Mouse (Mus musculus): ENCODE data around the gene Sox5. TPM values are rescaled to one million over a fixed set of nuclear protein-coding genes. Genes with fewer than 3 reads are reported as not detected.
A peak's percentile ranks its signal among the peaks of the same experiment; 100 is the strongest.

Sox5 gene
- polyA plus RNA-seq, 1 experiment from 2014 or later = 4.2 TPM

DNA sequence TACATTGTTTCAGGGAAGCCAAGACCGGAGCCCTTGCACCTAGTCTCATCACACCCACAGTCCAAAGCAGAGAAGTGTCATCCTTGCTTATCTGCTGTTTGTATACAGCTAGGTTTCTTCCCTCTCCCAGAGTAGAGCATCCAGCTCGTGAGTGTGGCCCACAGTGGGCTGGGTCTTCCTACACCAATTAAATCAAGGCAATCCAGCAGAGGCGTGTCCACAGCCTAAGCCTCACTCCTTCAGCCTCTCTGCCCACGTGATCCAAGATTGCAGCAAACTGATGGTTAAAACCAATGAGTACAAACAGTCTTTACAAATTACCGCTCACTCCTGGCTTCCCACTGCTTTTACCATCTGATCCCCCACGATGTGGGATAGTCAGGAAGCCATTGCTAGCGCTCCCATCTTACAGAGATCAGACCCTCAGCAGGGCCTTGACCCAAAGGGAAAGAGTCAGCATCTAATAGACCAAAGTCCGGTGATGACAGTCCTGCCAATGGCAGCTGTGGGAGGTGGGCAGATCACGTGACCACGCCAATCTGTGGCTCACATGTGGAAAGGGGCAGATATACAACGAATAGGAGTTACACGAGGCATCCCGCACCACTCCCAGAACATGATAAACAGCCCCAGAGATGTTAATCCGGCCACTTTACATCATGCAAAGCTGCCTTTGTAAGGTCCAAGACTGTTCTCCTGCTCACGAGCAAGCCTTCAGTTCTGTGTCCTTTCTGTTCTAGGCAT is 9.4 kb downstream of the Sox5 start:
- Histone ChIP-seq H3K4me2 (no peak overlapping the region), H3K4me3 (replicated peaks) (no peak overlapping the region), H3K4me1 (replicated peaks) (peaks cover 6% of the 10 kb centered on the region; the same call in 1 of the 2 replicates), H3K27ac (replicated peaks) (no peak overlapping the region), H3K9ac (no peak overlapping the region), H3K36me3 (replicated peaks) (no peaks in the 10 kb centered on the region), H3K27me3 (no peaks in the 10 kb centered on the region), H3K9me3 (replicated peaks) (no peaks in the 10 kb centered on the region)
- no peak for ATAC-seq (ENCODE audit: insufficient read depth)
- 43% methylated on average over 15 of the region's 15 CpGs for WGBS (ENCODE audit: insufficient replicate concordance)

DNA sequence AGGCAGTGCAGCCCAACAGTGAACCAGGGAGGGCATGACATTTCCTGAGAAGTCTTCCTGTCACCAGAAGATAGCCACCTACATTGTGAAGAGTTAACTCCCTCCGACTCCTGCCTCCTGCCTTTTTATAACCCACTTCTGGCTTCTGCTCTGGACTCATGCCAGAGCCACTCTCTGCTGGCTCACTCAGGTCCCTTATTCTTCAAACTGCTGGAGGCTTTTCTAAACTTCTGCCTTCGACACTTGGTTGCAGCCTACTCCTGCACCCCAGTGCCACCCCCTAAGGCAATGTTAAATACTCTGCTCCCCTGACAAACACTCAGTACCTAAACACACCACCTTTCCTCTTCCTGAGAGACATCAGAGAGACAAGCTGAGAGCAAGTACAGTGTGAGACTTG is 12.7 kb downstream of the Sox5 start:
- Histone ChIP-seq H3K4me2 (no peak overlapping the region), H3K9me3 (replicated peaks) (no peaks in the 10 kb centered on the region), H3K4me3 (replicated peaks) (no peak overlapping the region), H3K9ac (no peak overlapping the region), H3K27me3 (no peaks in the 10 kb centered on the region), H3K27ac (replicated peaks) (no peak overlapping the region), H3K4me1 (replicated peaks) (peaks cover 6% of the 10 kb centered on the region; the same call in 1 of the 2 replicates), H3K36me3 (replicated peaks) (no peaks in the 10 kb centered on the region)
- ATAC-seq (ENCODE audit: insufficient read depth) = no peak
- 30% methylated on average over 2 of the region's 2 CpGs for WGBS (ENCODE audit: insufficient replicate concordance)

DNA sequence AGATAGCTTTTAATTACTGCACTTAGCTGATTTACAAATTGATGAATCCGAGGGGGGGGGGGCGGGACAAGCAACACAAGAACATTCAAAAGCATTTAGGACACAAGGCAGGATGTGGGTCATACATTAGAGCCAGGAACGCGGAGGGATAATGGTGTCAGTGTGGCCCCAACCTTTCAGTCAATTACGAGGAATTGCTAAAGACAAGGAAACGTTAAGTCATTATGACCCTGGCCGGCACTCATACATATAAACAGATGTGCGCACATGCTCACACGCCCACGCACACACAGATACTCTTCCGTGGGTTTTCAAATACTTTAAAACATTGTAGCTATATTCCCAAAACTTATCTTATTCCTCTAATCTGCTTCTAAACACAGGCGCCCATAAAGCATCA is 19.9 kb downstream of the Sox5 start:
- Histone ChIP-seq H3K36me3 (replicated peaks) (no peaks in the 10 kb centered on the region), H3K4me3 (replicated peaks) (no peak overlapping the region), H3K27ac (replicated peaks) (no peak overlapping the region), H3K27me3 (no peaks in the 10 kb centered on the region), H3K9me3 (replicated peaks) (no peaks in the 10 kb centered on the region), H3K4me1 (replicated peaks) (no peaks in the 10 kb centered on the region), H3K4me2 (no peak overlapping the region), H3K9ac (no peak overlapping the region)
- no peak for ATAC-seq (ENCODE audit: insufficient read depth)
- WGBS (ENCODE audit: insufficient replicate concordance) = 69% methylated on average over 12 of the region's 12 CpGs

DNA sequence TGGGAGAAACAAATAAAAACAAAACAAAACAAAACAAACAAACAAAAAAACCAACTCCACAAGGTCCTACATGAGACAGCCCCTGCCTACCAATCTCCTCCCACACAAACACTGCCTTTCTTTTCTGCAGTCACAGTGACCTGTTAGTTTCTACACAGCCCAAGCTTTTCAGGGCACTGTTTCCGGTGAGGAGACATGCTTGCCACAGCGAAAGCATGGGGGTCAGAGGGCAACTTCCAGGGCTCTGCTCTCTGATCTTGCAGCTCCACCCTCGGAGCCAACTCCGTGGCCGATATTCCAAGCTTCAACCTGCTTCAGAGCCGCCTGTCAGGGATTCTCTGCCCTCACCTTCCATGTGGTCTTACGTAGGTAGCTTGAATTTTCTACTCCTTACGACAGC is 22.6 kb downstream of the Sox5 start:
- Histone ChIP-seq H3K27ac (replicated peaks) (peak overlapping the region; percentile 39), H3K9ac (no peak overlapping the region), H3K36me3 (replicated peaks) (no peaks in the 10 kb centered on the region), H3K4me1 (replicated peaks) (peaks cover 5% of the 10 kb centered on the region), H3K9me3 (replicated peaks) (no peaks in the 10 kb centered on the region), H3K27me3 (no peaks in the 10 kb centered on the region), H3K4me3 (replicated peaks) (no peak overlapping the region), H3K4me2 (peak overlapping the region; percentile 18; the same call in 1 of the 2 replicates)
- WGBS (ENCODE audit: insufficient replicate concordance) = 47% methylated on average over 8 of the region's 8 CpGs
- ATAC-seq (ENCODE audit: insufficient read depth) = peak; percentile 50

DNA sequence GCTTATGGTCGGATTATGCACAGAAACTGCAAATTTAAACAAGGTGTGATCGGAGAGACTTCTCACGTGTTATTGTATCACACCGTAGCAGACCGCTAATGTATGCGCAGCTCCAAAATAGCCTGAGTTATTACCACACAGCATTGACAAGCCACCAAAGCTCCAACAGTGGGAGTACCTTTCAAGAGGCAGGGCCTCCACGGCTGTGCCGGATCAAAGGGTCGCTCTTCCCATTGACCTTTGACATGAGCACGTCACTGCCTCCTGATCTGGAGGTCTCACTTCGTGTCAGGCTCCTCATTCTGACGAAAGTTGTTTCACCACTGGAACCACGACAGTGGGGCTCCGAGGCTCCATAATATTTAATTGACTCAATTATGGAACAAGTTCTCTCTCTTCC is 24.4 kb downstream of the Sox5 start:
- WGBS (ENCODE audit: insufficient replicate concordance) = 70% methylated on average over 14 of the region's 14 CpGs
- no peak; the same call in 1 of the 2 replicates for ATAC-seq (ENCODE audit: insufficient read depth)
- H3K9ac ChIP-seq = no peak overlapping the region
- no peak overlapping the region for H3K27ac ChIP-seq (replicated peaks)
- no peaks in the 10 kb centered on the region for H3K27me3 ChIP-seq
- H3K4me3 ChIP-seq (replicated peaks) = no peak overlapping the region
- no peaks in the 10 kb centered on the region for H3K36me3 ChIP-seq (replicated peaks)
- peaks cover 5% of the 10 kb centered on the region for H3K4me1 ChIP-seq (replicated peaks)
- H3K9me3 ChIP-seq (replicated peaks) = no peaks in the 10 kb centered on the region
- H3K4me2 ChIP-seq = no peak overlapping the region

DNA sequence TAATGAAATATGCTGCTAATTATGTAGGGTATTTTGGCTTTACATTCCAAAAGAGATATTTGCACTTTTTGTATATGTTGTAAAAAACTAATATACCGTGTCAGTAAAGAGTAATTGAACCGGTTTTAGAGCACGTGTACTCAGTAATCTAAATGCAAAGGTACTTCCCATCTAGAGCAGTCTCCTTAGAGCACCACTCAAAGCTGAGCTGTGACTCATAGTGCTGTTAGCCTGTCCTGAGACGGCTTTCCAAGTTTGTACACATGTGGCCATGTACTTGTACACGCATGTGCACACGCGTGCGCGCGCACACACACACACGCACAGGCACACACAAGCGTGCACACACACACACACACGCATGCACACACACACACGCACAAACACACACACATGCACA is 25.3 kb downstream of the Sox5 start:
- no peak for ATAC-seq (ENCODE audit: insufficient read depth)
- no peak overlapping the region for H3K9ac ChIP-seq
- H3K27ac ChIP-seq (replicated peaks) = no peak overlapping the region
- H3K9me3 ChIP-seq (replicated peaks) = no peaks in the 10 kb centered on the region
- H3K27me3 ChIP-seq = no peaks in the 10 kb centered on the region
- WGBS (ENCODE audit: insufficient replicate concordance) = 83% methylated on average over 14 of the region's 14 CpGs
- H3K4me3 ChIP-seq (replicated peaks) = no peak overlapping the region
- no peak overlapping the region for H3K4me2 ChIP-seq
- H3K4me1 ChIP-seq (replicated peaks) = peaks cover 5% of the 10 kb centered on the region
- H3K36me3 ChIP-seq (replicated peaks) = no peaks in the 10 kb centered on the region

DNA sequence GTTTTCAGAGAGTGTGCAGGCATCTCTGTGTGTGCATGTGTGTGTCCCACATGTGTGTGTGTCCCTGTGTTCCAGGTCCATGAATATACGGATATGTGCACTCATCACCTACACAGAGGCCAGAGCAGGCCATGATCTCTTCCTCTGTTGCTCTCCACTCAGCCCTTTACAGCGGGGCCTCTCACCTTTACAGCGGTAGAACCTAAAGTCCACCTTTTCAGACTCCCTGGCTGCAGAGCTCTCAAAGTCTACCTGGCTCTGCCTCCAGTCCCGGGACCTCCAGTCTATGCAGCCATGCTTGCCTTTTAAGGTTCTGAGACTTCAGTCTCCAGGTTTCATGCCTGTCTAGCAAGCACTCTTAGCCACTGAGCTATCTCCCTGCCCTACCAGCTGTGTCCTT is 26.5 kb downstream of the Sox5 start:
- Histone ChIP-seq H3K36me3 (replicated peaks) (no peaks in the 10 kb centered on the region), H3K4me3 (replicated peaks) (no peak overlapping the region), H3K4me2 (no peak overlapping the region), H3K9ac (no peak overlapping the region), H3K27ac (replicated peaks) (0 out of 2 replicates have a peak overlapping the region, but pooled peaks have one; percentile 16), H3K4me1 (replicated peaks) (peaks cover 5% of the 10 kb centered on the region), H3K9me3 (replicated peaks) (no peaks in the 10 kb centered on the region), H3K27me3 (no peaks in the 10 kb centered on the region)
- ATAC-seq (ENCODE audit: insufficient read depth) = peak; percentile 17; the same call in 1 of the 2 replicates
- WGBS (ENCODE audit: insufficient replicate concordance) = 62% methylated on average over 4 of the region's 4 CpGs

DNA sequence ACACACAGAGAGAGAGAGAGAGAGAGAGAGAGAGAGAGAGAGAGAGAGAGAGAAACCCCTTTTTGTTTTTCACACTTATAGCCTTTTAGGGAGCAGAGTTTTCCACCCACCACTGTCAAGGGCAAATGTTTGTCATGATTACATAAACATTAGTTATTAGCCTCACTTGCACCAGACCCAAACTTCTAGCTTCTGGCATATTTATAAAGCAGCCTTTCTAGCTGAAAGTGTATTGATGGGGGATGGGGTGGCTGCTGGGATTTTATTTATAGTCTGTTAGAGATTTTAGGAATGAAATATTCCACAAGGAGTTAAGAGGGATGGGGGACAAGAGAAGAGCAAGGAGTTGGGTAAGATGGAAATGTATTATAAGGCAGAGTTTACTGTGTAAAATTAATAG is 27.4 kb downstream of the Sox5 start:
- H3K36me3 ChIP-seq (replicated peaks) = no peaks in the 10 kb centered on the region
- no peaks in the 10 kb centered on the region for H3K27me3 ChIP-seq
- no peak overlapping the region for H3K4me2 ChIP-seq
- no peak overlapping the region for H3K4me3 ChIP-seq (replicated peaks)
- no peak for ATAC-seq (ENCODE audit: insufficient read depth)
- H3K4me1 ChIP-seq (replicated peaks) = peaks cover 5% of the 10 kb centered on the region
- no peaks in the 10 kb centered on the region for H3K9me3 ChIP-seq (replicated peaks)
- H3K9ac ChIP-seq = no peak overlapping the region
- peak overlapping the region; percentile 48 for H3K27ac ChIP-seq (replicated peaks)

DNA sequence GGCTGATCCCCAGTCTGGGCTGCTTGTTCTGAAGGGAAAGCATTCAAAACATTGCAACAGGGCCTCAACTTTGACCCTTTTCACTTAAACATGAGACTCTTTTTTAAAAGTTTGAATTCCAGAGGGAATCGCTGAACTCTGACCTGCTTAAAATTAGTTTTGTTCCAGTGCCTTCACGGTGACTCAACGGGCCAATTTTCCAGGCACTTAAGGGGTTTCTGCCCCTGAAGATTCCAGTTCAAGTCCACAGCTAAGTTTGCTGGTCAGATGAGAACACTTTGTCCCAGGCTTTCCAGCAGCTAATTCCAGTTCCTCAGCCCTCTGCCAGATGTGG is 27.8 kb downstream of the Sox5 start:
- Histone ChIP-seq H3K9ac (no peak overlapping the region), H3K27me3 (no peaks in the 10 kb centered on the region), H3K4me3 (replicated peaks) (no peak overlapping the region), H3K9me3 (replicated peaks) (no peaks in the 10 kb centered on the region), H3K36me3 (replicated peaks) (no peaks in the 10 kb centered on the region), H3K4me1 (replicated peaks) (peaks cover 5% of the 10 kb centered on the region), H3K4me2 (no peak overlapping the region; the same call in 1 of the 2 replicates), H3K27ac (replicated peaks) (peak overlapping the region; percentile 48)
- ATAC-seq (ENCODE audit: insufficient read depth) = peak; percentile 16; the same call in 1 of the 2 replicates
- WGBS (ENCODE audit: insufficient replicate concordance) = 57% methylated on average over 3 of the region's 3 CpGs

DNA sequence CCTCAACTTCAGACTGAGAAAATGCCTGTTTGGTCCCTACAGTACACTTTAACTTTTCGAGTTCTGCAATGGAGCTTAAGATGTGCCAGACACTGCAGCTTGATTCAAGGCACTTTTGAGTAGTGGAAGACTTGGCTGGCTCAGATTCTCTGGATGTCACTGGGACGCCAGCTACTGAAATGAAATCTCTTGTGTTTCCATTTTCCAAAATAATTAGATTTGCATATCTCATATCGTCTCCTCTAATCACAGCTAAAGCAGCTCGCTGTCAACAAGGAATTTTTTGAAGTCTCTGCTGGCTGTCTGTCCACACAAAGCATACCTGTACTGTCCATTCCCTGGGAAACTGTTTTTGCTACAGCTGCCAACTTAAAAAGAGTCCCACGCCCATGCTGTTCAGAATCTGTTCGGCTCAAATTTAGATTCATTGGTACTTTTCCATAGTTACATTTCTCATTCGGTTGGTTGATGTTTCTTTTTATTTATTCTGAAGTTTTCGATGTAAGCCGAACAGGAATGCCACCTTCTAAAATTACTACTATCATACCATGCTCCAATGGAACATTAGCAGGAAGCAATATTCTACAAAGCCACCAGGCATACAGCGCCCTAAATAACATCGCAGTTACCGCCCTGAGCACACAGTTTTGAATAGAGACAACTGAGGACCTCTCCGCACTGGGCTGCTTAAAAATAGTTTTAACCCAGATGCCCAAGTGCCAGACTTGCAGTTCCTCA is 28.4 kb downstream of the Sox5 start:
- H3K27me3 ChIP-seq = no peaks in the 10 kb centered on the region
- WGBS (ENCODE audit: insufficient replicate concordance) = 68% methylated on average over 13 of the region's 13 CpGs
- no peak overlapping the region for H3K27ac ChIP-seq (replicated peaks)
- no peak overlapping the region for H3K9ac ChIP-seq
- peaks cover 5% of the 10 kb centered on the region for H3K4me1 ChIP-seq (replicated peaks)
- H3K4me2 ChIP-seq = no peak overlapping the region; the same call in 1 of the 2 replicates
- ATAC-seq (ENCODE audit: insufficient read depth) = no peak
- no peak overlapping the region for H3K4me3 ChIP-seq (replicated peaks)
- H3K9me3 ChIP-seq (replicated peaks) = no peaks in the 10 kb centered on the region
- no peaks in the 10 kb centered on the region for H3K36me3 ChIP-seq (replicated peaks)

DNA sequence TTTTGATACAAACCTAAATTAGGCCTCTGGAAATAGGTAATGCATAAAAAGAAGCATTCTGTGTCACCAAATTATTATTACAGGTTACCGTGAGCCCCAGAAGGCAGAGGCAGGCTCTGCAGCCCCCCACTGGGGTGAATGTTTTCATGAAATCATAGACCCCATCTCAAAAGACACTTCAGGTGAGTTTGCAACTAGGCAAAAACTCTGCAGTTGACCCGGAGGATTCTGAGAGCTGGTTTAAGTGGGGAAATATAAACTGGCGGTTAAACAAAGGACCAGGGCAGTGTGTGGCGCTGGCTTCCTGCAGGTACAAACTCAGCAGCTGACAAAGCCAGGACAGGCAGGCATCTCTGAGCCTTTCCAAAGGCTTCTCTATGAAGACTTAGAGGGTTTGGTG is 30.2 kb downstream of the Sox5 start:
- Histone ChIP-seq H3K9ac (no peak overlapping the region), H3K9me3 (replicated peaks) (no peaks in the 10 kb centered on the region), H3K4me1 (replicated peaks) (peaks cover 5% of the 10 kb centered on the region), H3K27me3 (no peaks in the 10 kb centered on the region), H3K4me3 (replicated peaks) (no peak overlapping the region), H3K27ac (replicated peaks) (no peak overlapping the region), H3K4me2 (no peak overlapping the region), H3K36me3 (replicated peaks) (no peaks in the 10 kb centered on the region)
- 79% methylated on average over 4 of the region's 4 CpGs for WGBS (ENCODE audit: insufficient replicate concordance)
- ATAC-seq (ENCODE audit: insufficient read depth) = no peak

Measured in liver, embryonic 15.5 days (tissue).